Mouse (Mus musculus) large intestine, adult 2 months (tissue): ENCODE data around the gene Drosha. TPM values are rescaled to one million over a fixed set of nuclear protein-coding genes. Genes with fewer than 3 reads are reported as not detected.
"Not testable (repeated sequence)": the region's sequence is repeated elsewhere in the genome, so short reads cannot be mapped to it uniquely, and the experiment has no call there.

Experiments
- DNase-seq: peaks from one replicate; pipeline ENCODE4 v3.0.0-alpha.2; 2012; ENCODE audit warnings: low read depth, low spot score
- WGBS: fragments of 180-500 bp; shearing (Covaris S2); methylation state at CpG from one replicate; pipeline ENCODE4 v1.1.7; 2018; 5-methylcytosine and 5-hydroxymethylcytosine counted together
- polyA plus RNA-seq: library from polyadenylated mRNA; depleted of rRNA; stranded (reverse); fragments of >200 nt; gene quantifications from 2 replicates; pipeline ENCODE4 v1.2.3, GENCODE M21; 2012; rRNA removed

Drosha gene
- polyA plus RNA-seq: 9.9 and 12.4 TPM in 2 replicates

- DNase-seq: peak; percentile 100
- WGBS: under 1% methylated on average over 67 of the region's 67 CpGs
Measured at GRCm38 (mm10) chr15:12824197-12824952, at the start of gene Drosha, which contains the start of gene 6030458C11Rik. TSS of gene Drosha (plus strand) at chr15:12824815. TSS of gene 6030458C11Rik (minus strand) at chr15:12824649.

- WGBS: 67% methylated on average over 6 of the region's 6 CpGs
- no peak for DNase-seq
Measured at GRCm38 (mm10) chr15:12781296-12781695, 43.3 kb upstream of the Drosha start.

GRCm38 (mm10) chr15:12781729-12782326 is 42.8 kb upstream of the Drosha start:
- 59% methylated on average over 14 of the region's 16 CpGs for WGBS
- DNase-seq: no peak

DNA sequence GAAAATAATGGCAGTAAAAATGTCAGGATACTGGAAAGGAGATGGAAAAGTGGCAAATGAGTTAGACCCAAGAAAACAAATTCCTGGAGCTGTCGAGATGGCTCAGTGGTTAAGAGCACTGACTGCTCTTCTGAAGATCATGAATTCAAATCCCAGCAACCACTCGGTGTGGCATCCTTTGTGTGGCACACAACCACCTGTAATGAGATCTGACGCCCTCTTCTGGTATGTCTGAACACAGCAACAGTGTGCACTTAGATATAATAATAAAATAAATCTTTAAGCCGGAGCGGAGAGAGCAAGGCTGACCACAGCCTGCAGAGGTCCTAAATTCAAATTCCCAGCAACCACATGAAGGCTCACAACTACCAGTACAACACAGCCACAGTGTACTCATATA is 36.1 kb upstream of the Drosha start:
- DNase-seq: no peak
- WGBS: 76% methylated on average over 5 of the region's 5 CpGs

- WGBS: 6% methylated on average over 10 of the region's 10 CpGs
- DNase-seq: no peak
Measured at GRCm38 (mm10) chr15:12789406-12789867, 35.2 kb upstream of the Drosha start.

- no peak for DNase-seq
- WGBS: 79% methylated on average over 6 of the region's 6 CpGs
Measured at GRCm38 (mm10) chr15:12794311-12794710, 30.3 kb upstream of the Drosha start.

DNA sequence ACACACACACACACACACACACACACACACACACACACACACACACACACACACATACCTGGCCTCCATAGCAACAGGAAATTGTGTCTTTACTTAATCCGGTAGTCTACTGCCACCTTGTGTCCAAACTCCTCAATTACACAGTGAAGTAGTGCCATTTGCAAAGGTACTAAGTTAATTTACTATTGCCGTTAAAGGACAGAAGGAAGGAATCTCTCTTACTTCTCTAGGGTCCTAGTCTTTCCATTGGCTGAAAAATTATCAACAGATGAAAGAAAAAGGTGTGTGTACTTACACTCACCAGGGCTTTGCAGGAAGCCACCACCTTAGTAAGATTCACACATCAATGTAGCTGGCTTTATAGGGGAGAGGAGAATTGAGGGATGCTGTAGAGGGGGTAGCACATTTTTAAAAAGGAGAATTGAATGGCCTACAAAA is 29.1 kb upstream of the Drosha start:
- 0% methylated on average over 2 of the region's 2 CpGs for WGBS
- DNase-seq: peak; percentile 54

DNA sequence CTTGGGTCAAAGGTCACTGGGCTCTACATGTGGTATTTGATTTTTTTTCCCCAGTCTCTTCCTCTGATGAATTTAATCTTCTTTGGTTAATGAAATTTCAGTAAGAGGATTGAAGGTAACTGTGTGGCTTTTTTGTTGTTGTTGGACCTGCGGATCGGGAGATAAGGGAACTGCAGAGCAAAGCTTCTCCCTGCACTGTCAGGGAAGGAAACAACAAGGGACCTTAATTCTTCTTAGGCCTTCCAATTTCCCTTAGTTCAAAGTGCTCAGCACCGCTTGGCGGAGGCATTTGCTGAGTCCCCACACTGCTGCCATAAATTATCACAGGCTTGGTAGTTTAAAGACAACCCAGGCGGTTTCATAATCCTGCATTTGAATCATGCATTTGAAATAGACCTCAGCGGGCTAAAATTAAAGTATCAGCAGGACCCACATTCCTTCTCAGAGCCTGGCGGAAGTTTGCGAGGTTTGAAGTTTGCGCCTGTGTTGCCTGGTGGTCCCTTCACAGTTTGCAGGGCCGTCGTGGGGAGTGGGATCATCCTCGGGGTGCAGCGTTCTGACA is 28.6 kb upstream of the Drosha start:
- 56% methylated on average over 13 of the region's 13 CpGs for WGBS
- DNase-seq: no peak

GRCm38 (mm10) chr15:12798043-12798442 is 26.6 kb upstream of the Drosha start:
- WGBS: 67% methylated on average over 6 of the region's 6 CpGs
- DNase-seq: no peak

DNA sequence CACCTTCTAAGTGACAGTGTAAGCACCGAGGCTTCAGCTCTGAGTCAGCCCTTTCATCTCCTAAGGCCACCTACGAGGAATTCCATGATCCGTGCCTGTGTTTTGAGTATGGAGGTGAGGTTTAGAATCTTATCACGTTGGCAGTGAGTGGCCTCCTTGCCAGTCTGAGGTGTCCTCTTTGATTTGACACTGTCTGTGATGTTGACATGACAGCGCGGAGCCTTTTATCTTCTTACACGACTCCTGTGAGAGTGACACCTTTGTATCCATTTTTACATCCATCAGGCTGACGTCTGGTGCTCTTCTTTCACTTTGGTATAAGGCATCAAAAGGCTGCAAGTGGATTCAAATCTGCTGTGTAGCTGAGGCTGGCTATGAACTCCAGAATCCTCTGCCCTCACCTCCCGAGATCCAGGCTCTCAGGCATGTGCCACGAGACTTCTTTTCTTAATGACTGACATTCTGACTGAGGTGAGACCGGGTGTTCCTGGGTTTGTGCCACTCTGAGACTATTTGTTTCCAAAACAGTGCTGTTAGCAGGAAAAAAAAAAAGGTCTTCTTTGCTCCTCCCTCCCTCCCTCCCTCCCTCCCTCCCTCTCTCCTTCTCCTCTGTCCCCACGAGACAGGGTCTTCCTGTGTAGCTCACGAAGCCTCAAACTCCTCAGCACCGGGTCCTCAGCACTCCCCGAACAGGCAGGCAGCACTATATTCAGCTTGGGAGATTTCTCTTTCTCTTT is 24.0 kb upstream of the Drosha start:
- DNase-seq: no peak
- WGBS: 45% methylated on average over 15 of the region's 15 CpGs

DNA sequence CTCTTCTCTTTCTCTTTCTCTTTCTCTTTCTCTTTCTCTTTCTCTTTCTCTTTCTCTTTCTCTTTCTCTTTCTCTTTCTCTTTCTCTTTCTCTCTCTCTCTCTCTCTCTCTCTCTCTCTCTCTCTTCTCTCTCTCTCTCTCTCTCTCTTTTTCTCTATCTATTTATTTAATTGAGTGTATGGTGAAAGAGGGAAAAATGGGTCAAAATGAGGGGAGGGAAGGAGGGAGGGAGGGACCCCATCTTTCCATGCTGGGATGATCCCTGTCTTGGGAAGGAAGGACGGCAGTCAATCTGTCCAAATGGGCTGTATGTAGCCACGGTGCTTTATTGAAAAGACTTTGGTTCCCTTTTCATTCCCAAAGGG is 23.5 kb upstream of the Drosha start:
- WGBS: 83% methylated on average over 2 of the region's 2 CpGs
- not testable (repeated sequence) for DNase-seq

DNA sequence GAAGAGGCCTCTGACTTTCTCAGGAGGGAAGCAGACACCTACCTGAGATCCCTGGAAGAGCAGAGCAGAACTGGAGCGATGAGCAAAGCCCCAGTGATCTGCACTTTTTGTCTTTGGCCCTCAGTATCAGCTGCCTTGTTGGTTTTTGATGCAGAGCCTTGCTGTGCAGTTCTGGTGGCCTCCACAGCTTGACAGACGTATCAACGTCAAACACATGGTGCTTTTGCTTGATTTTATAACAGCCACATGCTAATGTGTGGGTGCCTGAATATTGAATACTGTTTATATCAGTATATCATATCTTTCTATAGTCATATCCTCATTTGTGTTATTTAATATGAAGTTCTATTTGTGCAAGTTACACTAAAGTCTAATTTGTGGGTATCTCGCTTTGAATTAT is 19.5 kb upstream of the Drosha start:
- 76% methylated on average over 4 of the region's 4 CpGs for WGBS
- DNase-seq: no peak

GRCm38 (mm10) chr15:12807088-12807487 is 17.5 kb upstream of the Drosha start:
- WGBS: 88% methylated on average over 10 of the region's 10 CpGs
- DNase-seq: no peak

GRCm38 (mm10) chr15:12809305-12809704 is 15.3 kb upstream of the Drosha start:
- 81% methylated on average over 6 of the region's 6 CpGs for WGBS

DNA sequence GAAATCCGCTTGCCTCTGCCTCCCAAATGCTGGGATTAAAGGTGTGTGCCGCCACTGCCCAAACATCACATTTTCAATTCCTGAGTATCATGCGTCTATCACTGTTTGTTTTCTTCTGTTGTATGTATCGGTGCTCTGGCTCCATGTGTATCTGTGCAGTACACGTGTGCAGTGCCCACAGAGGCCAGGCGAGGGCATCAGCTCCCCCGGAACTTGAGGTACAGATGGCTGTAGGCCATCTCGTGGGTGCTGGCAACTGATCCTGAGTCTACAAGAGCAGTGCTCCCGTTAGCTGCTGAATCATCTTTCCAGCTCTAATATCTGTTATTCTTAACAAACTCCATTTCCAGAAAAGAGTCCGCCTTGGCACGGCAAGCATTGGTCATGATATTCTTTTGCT is 12.0 kb upstream of the Drosha start:
- 93% methylated on average over 11 of the region's 11 CpGs for WGBS
- DNase-seq: no peak

More at GRCm38 (mm10) chr15:12809305-12809704, 15.3 kb upstream of the Drosha start:
- no peak for DNase-seq

- no peak for DNase-seq
- WGBS: 91% methylated on average over 8 of the region's 8 CpGs
Measured at GRCm38 (mm10) chr15:12817592-12817991, 7.0 kb upstream of the Drosha start.

GRCm38 (mm10) chr15:12822416-12823395 is 1.9 kb upstream of the Drosha start:
- WGBS: 81% methylated on average over 9 of the region's 9 CpGs

GRCm38 (mm10) chr15:12823455-12824119 is 1.0 kb upstream of the Drosha start:
- no peak for DNase-seq
- WGBS: 90% methylated on average over 2 of the region's 2 CpGs

More at GRCm38 (mm10) chr15:12822416-12823395, 1.9 kb upstream of the Drosha start:
- DNase-seq: no peak
